Mouse (Mus musculus): Measurements from ENCODE around the gene Kcne2. TPM values are rescaled to one million over a fixed set of nuclear protein-coding genes. Genes with fewer than 3 reads are reported as not detected.
A peak's percentile ranks its signal among the peaks of the same experiment; 100 is the strongest.

Gene Kcne2
- polyA plus RNA-seq, 1 experiment from 2014 or later = 23.2 TPM

DNA sequence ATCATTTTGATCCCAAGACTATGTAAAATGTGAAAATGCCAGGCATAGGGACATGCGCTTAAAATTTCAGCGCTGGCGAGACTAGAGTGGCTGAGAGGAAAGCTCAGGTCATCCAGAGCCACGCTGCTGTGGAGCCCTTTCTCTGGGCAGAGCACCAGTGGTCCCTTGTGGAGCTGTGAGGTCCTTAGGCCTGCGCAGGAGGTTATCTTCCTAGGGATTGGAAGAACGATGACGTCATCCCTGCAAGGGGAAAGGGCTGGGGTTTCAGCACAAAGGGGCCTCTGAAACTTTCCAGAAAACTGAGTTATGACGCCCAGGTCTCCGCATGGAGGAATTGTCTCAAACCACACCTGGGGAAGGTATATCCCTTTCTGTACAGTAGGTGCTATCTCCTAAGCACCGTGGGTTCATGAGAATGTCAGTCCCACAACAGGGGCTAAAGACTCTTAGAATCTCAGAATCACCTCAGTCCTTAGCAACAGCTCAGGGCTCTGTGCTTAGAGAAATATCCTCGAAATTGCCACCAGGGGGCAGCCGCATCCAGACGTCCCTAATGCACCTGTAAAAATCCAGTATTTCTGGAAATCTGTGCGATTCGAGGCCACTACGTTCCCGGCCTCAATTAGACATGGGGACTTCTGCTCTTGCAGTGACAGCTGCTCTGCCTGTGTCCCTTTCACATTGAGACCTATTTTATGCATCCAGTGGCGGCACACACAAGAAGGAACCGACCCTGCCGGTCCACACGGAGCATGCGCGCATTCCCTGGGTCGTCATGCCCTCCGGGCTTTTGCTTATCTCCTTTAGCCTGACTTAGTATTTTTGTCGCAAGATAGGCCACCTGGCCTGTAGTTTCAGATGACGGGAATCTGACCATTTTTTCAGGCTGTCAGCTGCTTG, 48.7 kb downstream of the Kcne2 start:
- 30% methylated on average over 27 of the region's 27 CpGs for WGBS

DNA sequence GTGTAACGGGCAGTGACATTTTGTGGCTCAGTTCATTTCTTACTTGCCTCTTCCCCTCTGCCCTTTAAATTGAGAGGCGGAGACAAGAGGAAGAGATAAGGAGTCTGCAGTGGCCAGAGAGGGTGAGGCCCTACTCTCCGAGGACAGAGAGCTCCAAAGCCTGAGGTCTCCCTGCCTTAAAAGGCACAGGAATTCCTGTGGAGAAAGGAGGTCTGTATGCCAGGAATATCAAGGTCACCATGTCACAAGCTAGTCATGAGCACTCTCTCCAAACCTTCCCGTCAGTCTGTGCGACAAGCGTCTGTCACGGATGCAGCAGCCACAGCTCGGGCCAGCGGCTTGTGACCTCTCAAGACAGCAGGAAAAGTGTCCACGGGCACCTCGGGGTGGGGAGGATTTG, 53.0 kb downstream of the Kcne2 start:
- no peak overlapping the region for H3K27ac ChIP-seq (replicated peaks)
- no peak overlapping the region for H3K4me2 ChIP-seq (replicated peaks)
- no peak overlapping the region for H3K9ac ChIP-seq (replicated peaks)
- no peak overlapping the region for H3K4me3 ChIP-seq
- no peaks in the 10 kb centered on the region for H3K27me3 ChIP-seq
- no peaks in the 10 kb centered on the region for H3K36me3 ChIP-seq
- 75% methylated on average over 11 of the region's 11 CpGs for WGBS
- no peak for ATAC-seq (replicated peaks)
- H3K9me3 ChIP-seq = no peaks in the 10 kb centered on the region
- peaks cover 4% of the 10 kb centered on the region; the same call in 1 of the 2 replicates for H3K4me1 ChIP-seq

More for the DNA sequence above, 48.7 kb downstream of the Kcne2 start:
- Histone ChIP-seq H3K36me3 (no peaks in the 10 kb centered on the region), H3K4me3 (peak overlapping the region; percentile 33), H3K4me2 (replicated peaks) (peak overlapping the region; percentile 47), H3K27me3 (no peaks in the 10 kb centered on the region), H3K9me3 (no peaks in the 10 kb centered on the region), H3K4me1 (peaks cover 4% of the 10 kb centered on the region; the same call in 1 of the 2 replicates), H3K9ac (replicated peaks) (no peak overlapping the region), H3K27ac (replicated peaks) (no peak overlapping the region)
- peak; percentile 76 for ATAC-seq (replicated peaks)

DNA sequence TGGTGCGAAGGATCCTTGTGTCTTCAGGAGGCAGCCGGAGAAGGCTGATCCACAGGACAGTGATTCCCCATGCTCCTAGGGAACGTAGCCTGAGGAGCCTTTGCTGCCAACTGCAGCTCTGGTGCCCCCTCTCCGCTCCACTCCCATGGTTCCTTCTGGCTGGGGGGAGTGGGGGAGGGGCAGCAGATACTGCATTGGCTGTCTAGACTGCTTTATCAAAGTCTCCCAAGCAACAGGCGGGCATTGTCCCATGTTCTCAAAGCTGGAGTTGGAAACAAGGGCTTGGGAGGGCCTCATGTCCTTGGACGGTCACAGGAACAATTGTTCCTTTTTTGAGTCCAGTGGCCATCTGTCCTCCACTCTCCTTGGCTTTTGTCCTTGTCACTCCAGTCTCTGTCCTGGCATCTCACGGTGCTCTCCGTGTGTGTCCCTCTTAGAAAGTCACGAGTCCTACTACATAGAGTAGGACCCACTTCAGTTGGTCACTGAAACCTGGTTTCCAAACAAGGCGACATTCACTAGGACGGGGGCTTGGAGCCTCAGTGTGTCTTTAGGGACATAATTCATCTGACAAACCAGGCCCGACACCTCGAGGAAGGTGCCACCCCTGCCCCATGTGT, 54.2 kb downstream of the Kcne2 start:
- Histone ChIP-seq H3K9me3 (no peaks in the 10 kb centered on the region), H3K36me3 (no peaks in the 10 kb centered on the region), H3K27ac (replicated peaks) (no peak overlapping the region), H3K9ac (replicated peaks) (no peak overlapping the region), H3K4me1 (peaks cover under 1% of the 10 kb centered on the region; the same call in 1 of the 2 replicates), H3K4me2 (replicated peaks) (no peak overlapping the region), H3K4me3 (no peak overlapping the region), H3K27me3 (no peaks in the 10 kb centered on the region)
- no peak for ATAC-seq (replicated peaks)
- WGBS = 59% methylated on average over 13 of the region's 13 CpGs

Other genes starting within 250 kb of the Kcne2 start
- gene Mrps6, start 234.1 kb upstream of the Kcne2 start, polyA plus RNA-seq (2015; fragmentation: Nextera tagmentation; extraction: Ambion mirVana) = 142 and 153 TPM in 2 replicates
- gene Gm49711, start 234.1 kb upstream of the Kcne2 start, polyA plus RNA-seq (2015; fragmentation: Nextera tagmentation; extraction: Ambion mirVana) = 0.42 and 0.57 TPM in 2 replicates
- 10.8 and 12.4 TPM in 2 replicates for gene Slc5a3, start 234.1 kb upstream of the Kcne2 start, polyA plus RNA-seq (2015; fragmentation: Nextera tagmentation; extraction: Ambion mirVana)
- 92.6 and 107 TPM in 2 replicates for gene Smim11, start 8.9 kb downstream of the Kcne2 start, polyA plus RNA-seq (2015; fragmentation: Nextera tagmentation; extraction: Ambion mirVana)
- gene Fam243, start 29.1 kb downstream of the Kcne2 start, polyA plus RNA-seq (2015; fragmentation: Nextera tagmentation; extraction: Ambion mirVana) = 0.17 TPM in 1 of 2 replicates, not detected in the other
- 0.33 TPM in 1 of 2 replicates, not detected in the other for gene Kcne1, start 67.1 kb downstream of the Kcne2 start, polyA plus RNA-seq (2015; fragmentation: Nextera tagmentation; extraction: Ambion mirVana)
- gene Rcan1, start 178.5 kb downstream of the Kcne2 start, polyA plus RNA-seq (2015; fragmentation: Nextera tagmentation; extraction: Ambion mirVana) = 49.8 and 52.8 TPM in 2 replicates
- gene Clic6, start 193.3 kb downstream of the Kcne2 start, polyA plus RNA-seq (2015; fragmentation: Nextera tagmentation; extraction: Ambion mirVana) = 4.0 and 9.0 TPM in 2 replicates

All from forebrain, embryonic 15.5 days (tissue).